Mouse (Mus musculus) hindbrain, embryonic 12.5 days (tissue): ENCODE data around the gene Tbkbp1. TPM values are rescaled to one million over a fixed set of nuclear protein-coding genes. Genes with fewer than 3 reads are reported as not detected.

Experiments
- ATAC-seq: fragments of 200-750 bp; cut with Nextera tagmentation; 2 replicates; pipeline ENCODE4 v1.8.0; 2017; ENCODE audit warnings: moderate TSS enrichment; ENCODE audit not compliant: low FRiP score
- H3K27ac ChIP-seq: fragments of 300-500 bp; sonication (generic); 2 replicates; pipeline ENCODE4 v1.5.1; 2016; ENCODE audit warnings: mild to moderate bottlenecking
- H3K27me3 ChIP-seq: fragments of 300-500 bp; sonication (generic); 2 replicates; pipeline ENCODE4 v1.6.1; 2016; ENCODE audit warnings: mild to moderate bottlenecking
- H3K36me3 ChIP-seq: fragments of 300-500 bp; sonication (generic); 2 replicates; pipeline ENCODE4 v1.6.1; 2016; ENCODE audit warnings: mild to moderate bottlenecking
- H3K4me1 ChIP-seq: fragments of 300-500 bp; sonication (generic); 2 replicates; pipeline ENCODE4 v1.6.1; 2016
- H3K4me2 ChIP-seq: fragments of 300-500 bp; sonication (generic); replicated peaks from 2 replicates; pipeline ENCODE4 v1.6.1; 2016; ENCODE audit warnings: mild to moderate bottlenecking
- H3K4me3 ChIP-seq: fragments of 300-500 bp; sonication (generic); 2 replicates; pipeline ENCODE4 v1.5.1; 2016; ENCODE audit warnings: mild to moderate bottlenecking
- H3K9ac ChIP-seq: fragments of 300-500 bp; sonication (generic); 2 replicates; pipeline ENCODE4 v1.6.1; 2016; ENCODE audit warnings: mild to moderate bottlenecking, moderate library complexity
- H3K9me3 ChIP-seq: fragments of 300-500 bp; sonication (generic); replicated peaks from 2 replicates; pipeline ENCODE4 v1.6.1; 2016; ENCODE audit warnings: mild to moderate bottlenecking
- WGBS: fragments of 180-500 bp; shearing (Covaris S2); methylation state at CpG from one replicate; pipeline ENCODE4 v1.1.7; 2016; 5-methylcytosine and 5-hydroxymethylcytosine counted together
- polyA plus RNA-seq: library from polyadenylated mRNA; unstranded; fragments of >200 nt; fragmentation: Nextera tagmentation; extraction: Ambion mirVana; gene quantifications from 2 replicates; pipeline ENCODE4 v1.2.1, GENCODE M21; 2016

Tbkbp1 gene
- polyA plus RNA-seq, 1 experiment from 2014 or later, result 10.5 TPM

GRCm38 (mm10) chr11:97120221-97120620, 31.1 kb downstream of the Tbkbp1 start:
- Histone ChIP-seq H3K36me3 (no peaks in the 10 kb centered on the region), H3K9ac (no peak overlapping the region), H3K9me3 (no peaks in the 10 kb centered on the region), H3K4me3 (no peak overlapping the region), H3K27me3 (peaks cover 43% of the 10 kb centered on the region), H3K4me2 (no peak overlapping the region), H3K27ac (no peak overlapping the region), H3K4me1 (peaks cover 28% of the 10 kb centered on the region)
- ATAC-seq, result no peak
- 52% methylated on average over 10 of the region's 10 CpGs for WGBS

- WGBS, result 7% methylated on average over 11 of the region's 11 CpGs
- no peaks in the 10 kb centered on the region for H3K36me3 ChIP-seq
- peaks cover 76% of the 10 kb centered on the region for H3K27me3 ChIP-seq
- H3K9me3 ChIP-seq, result no peaks in the 10 kb centered on the region
- peak overlapping the region; percentile 69; the same call in 1 of the 2 replicates for H3K4me2 ChIP-seq
- ATAC-seq, result no peak
- 0 out of 2 replicates have a peak overlapping the region, but pooled peaks have one; percentile 18 for H3K9ac ChIP-seq
- no peak overlapping the region for H3K27ac ChIP-seq
- peaks cover 25% of the 10 kb centered on the region for H3K4me1 ChIP-seq
- no peak overlapping the region for H3K4me3 ChIP-seq
Measured at GRCm38 (mm10) chr11:97115797-97116196, 35.5 kb downstream of the Tbkbp1 start.

GRCm38 (mm10) chr11:97114671-97115601, 36.4 kb downstream of the Tbkbp1 start, which contains the start of gene Tbx21:
TSS of gene Tbx21 (minus strand) at chr11:97115331.
- under 1% methylated on average over 87 of the region's 87 CpGs for WGBS

GRCm38 (mm10) chr11:97112519-97113125, 38.7 kb downstream of the Tbkbp1 start:
- Histone ChIP-seq H3K9ac (no peak overlapping the region), H3K36me3 (no peaks in the 10 kb centered on the region), H3K4me1 (peaks cover 19% of the 10 kb centered on the region), H3K27me3 (peaks cover 56% of the 10 kb centered on the region), H3K4me2 (no peak overlapping the region), H3K4me3 (no peak overlapping the region), H3K9me3 (no peaks in the 10 kb centered on the region), H3K27ac (no peak overlapping the region)
- 77% methylated on average over 9 of the region's 9 CpGs for WGBS
- no peak for ATAC-seq

More at GRCm38 (mm10) chr11:97114671-97115601, 36.4 kb downstream of the Tbkbp1 start, which contains the start of gene Tbx21:
- H3K4me3 ChIP-seq, result peak within 1 kb of the TSS; percentile 40
- peak within 1 kb of the TSS; percentile 69 for H3K4me2 ChIP-seq
- H3K4me1 ChIP-seq, result peaks cover 19% of the 10 kb centered on the region
- ATAC-seq, result no peak
- peak within 1 kb of the TSS; percentile 39; the same call in 1 of the 2 replicates for H3K9ac ChIP-seq
- H3K9me3 ChIP-seq, result no peaks in the 10 kb centered on the region
- H3K27me3 ChIP-seq, result peaks cover 76% of the 10 kb centered on the region
- no peak within 1 kb of the TSS for H3K27ac ChIP-seq
- H3K36me3 ChIP-seq, result no peaks in the 10 kb centered on the region

- no peak overlapping the region for H3K4me3 ChIP-seq
- no peak overlapping the region for H3K9ac ChIP-seq
- H3K4me2 ChIP-seq, result no peak overlapping the region
- H3K27ac ChIP-seq, result no peak overlapping the region
- no peak for ATAC-seq
- H3K36me3 ChIP-seq, result no peaks in the 10 kb centered on the region
- peaks cover 4% of the 10 kb centered on the region; the same call in 1 of the 2 replicates for H3K4me1 ChIP-seq
- peaks cover 20% of the 10 kb centered on the region for H3K27me3 ChIP-seq
- H3K9me3 ChIP-seq, result no peaks in the 10 kb centered on the region
- WGBS, result 82% methylated on average over 16 of the region's 16 CpGs
Measured at GRCm38 (mm10) chr11:97108976-97109375, 42.3 kb downstream of the Tbkbp1 start.

GRCm38 (mm10) chr11:97104091-97104483, 47.2 kb downstream of the Tbkbp1 start:
- Histone ChIP-seq H3K9ac (no peak overlapping the region), H3K4me1 (no peaks in the 10 kb centered on the region), H3K27me3 (peaks cover 11% of the 10 kb centered on the region), H3K27ac (no peak overlapping the region), H3K4me3 (no peak overlapping the region), H3K36me3 (no peaks in the 10 kb centered on the region), H3K9me3 (no peaks in the 10 kb centered on the region), H3K4me2 (no peak overlapping the region)
- ATAC-seq, result no peak
- 87% methylated on average over 9 of the region's 9 CpGs for WGBS

- peaks cover 16% of the 10 kb centered on the region for H3K27me3 ChIP-seq
- H3K9ac ChIP-seq, result no peak overlapping the region
- no peak for ATAC-seq
- no peak overlapping the region for H3K27ac ChIP-seq
- H3K4me2 ChIP-seq, result no peak overlapping the region
- H3K36me3 ChIP-seq, result no peaks in the 10 kb centered on the region
- 95% methylated on average over 10 of the region's 10 CpGs for WGBS
- H3K9me3 ChIP-seq, result no peaks in the 10 kb centered on the region
- no peak overlapping the region for H3K4me3 ChIP-seq
- H3K4me1 ChIP-seq, result no peaks in the 10 kb centered on the region
Measured at GRCm38 (mm10) chr11:97103163-97104090, 47.9 kb downstream of the Tbkbp1 start.

- WGBS, result 28% methylated on average over 9 of the region's 9 CpGs
- ATAC-seq, result no peak
- no peaks in the 10 kb centered on the region for H3K4me1 ChIP-seq
- no peak overlapping the region for H3K27ac ChIP-seq
- H3K4me2 ChIP-seq, result no peak overlapping the region
- peaks cover 31% of the 10 kb centered on the region for H3K27me3 ChIP-seq
- no peaks in the 10 kb centered on the region for H3K9me3 ChIP-seq
- H3K4me3 ChIP-seq, result no peak overlapping the region
- no peaks in the 10 kb centered on the region for H3K36me3 ChIP-seq
- no peak overlapping the region for H3K9ac ChIP-seq
Measured at GRCm38 (mm10) chr11:97101722-97102121, 49.6 kb downstream of the Tbkbp1 start.

- Histone ChIP-seq H3K4me2 (no peak overlapping the region), H3K9ac (no peak overlapping the region), H3K36me3 (no peaks in the 10 kb centered on the region), H3K4me1 (no peaks in the 10 kb centered on the region), H3K27ac (no peak overlapping the region), H3K27me3 (peaks cover 35% of the 10 kb centered on the region), H3K4me3 (no peak overlapping the region), H3K9me3 (no peaks in the 10 kb centered on the region)
- WGBS, result 23% methylated on average over 18 of the region's 18 CpGs
- ATAC-seq, result no peak
Measured at GRCm38 (mm10) chr11:97098791-97099190, 52.5 kb downstream of the Tbkbp1 start.

- Histone ChIP-seq H3K4me2 (no peak overlapping the region), H3K9ac (no peak overlapping the region), H3K4me3 (no peak overlapping the region), H3K27ac (no peak overlapping the region), H3K9me3 (no peaks in the 10 kb centered on the region), H3K36me3 (no peaks in the 10 kb centered on the region), H3K4me1 (no peaks in the 10 kb centered on the region), H3K27me3 (peaks cover 38% of the 10 kb centered on the region)
- WGBS, result 66% methylated on average over 2 of the region's 2 CpGs
- ATAC-seq, result no peak
Measured at GRCm38 (mm10) chr11:97094600-97094999, 56.7 kb downstream of the Tbkbp1 start.

GRCm38 (mm10) chr11:97086365-97086764, 64.9 kb downstream of the Tbkbp1 start:
- no peaks in the 10 kb centered on the region for H3K36me3 ChIP-seq
- H3K27me3 ChIP-seq, result 0 out of 2 replicates have a peak, but pooled peaks cover 5% of the 10 kb centered on the region
- H3K4me3 ChIP-seq, result no peak overlapping the region
- H3K27ac ChIP-seq, result no peak overlapping the region
- ATAC-seq, result no peak
- WGBS, result 68% methylated on average over 6 of the region's 6 CpGs
- H3K9me3 ChIP-seq, result peaks cover 7% of the 10 kb centered on the region; the same call in 1 of the 2 replicates
- peaks cover 7% of the 10 kb centered on the region for H3K4me1 ChIP-seq
- H3K9ac ChIP-seq, result no peak overlapping the region
- H3K4me2 ChIP-seq, result no peak overlapping the region
